Mouse (Mus musculus): ENCODE measurements around the gene Cdk17.

Gene Cdk17

GRCm38 (mm10) chr10:93231893-93232292 lies 71.2 kb downstream of the Cdk17 start:
- DNase-seq = no peak

GRCm38 (mm10) chr10:93233665-93234194 lies 73.1 kb downstream of the Cdk17 start:
- no peak for DNase-seq

- DNase-seq = no peak
These were observed 74.0 kb downstream of the Cdk17 start for GRCm38 (mm10) chr10:93234692-93235091.

- DNase-seq = no peak
These were observed 78.6 kb downstream of the Cdk17 start for GRCm38 (mm10) chr10:93239201-93239806.

- DNase-seq = no peak
These were observed 81.5 kb downstream of the Cdk17 start for GRCm38 (mm10) chr10:93242208-93242607.

GRCm38 (mm10) chr10:93242861-93243260 lies 82.2 kb downstream of the Cdk17 start:
- no peak for DNase-seq

- DNase-seq = no peak
These were observed 83.6 kb downstream of the Cdk17 start for GRCm38 (mm10) chr10:93244209-93244705.

- DNase-seq = no peak
These were observed 85.7 kb downstream of the Cdk17 start for GRCm38 (mm10) chr10:93246185-93246920.

GRCm38 (mm10) chr10:93247422-93247821 lies 86.7 kb downstream of the Cdk17 start:
- no peak for DNase-seq

- no peak for DNase-seq
These were observed 87.2 kb downstream of the Cdk17 start for GRCm38 (mm10) chr10:93247902-93248301.

- no peak for DNase-seq
These were observed 87.7 kb downstream of the Cdk17 start for GRCm38 (mm10) chr10:93248416-93248815.

- no peak for DNase-seq
These were observed 89.2 kb downstream of the Cdk17 start for GRCm38 (mm10) chr10:93249901-93250300.

- no peak for DNase-seq
These were observed 90.0 kb downstream of the Cdk17 start for GRCm38 (mm10) chr10:93250436-93251317.

- no peak for DNase-seq
These were observed 90.8 kb downstream of the Cdk17 start for GRCm38 (mm10) chr10:93251426-93251825.

- DNase-seq = no peak
These were observed 92.0 kb downstream of the Cdk17 start for GRCm38 (mm10) chr10:93252661-93253060.

- no peak for DNase-seq
These were observed 92.5 kb downstream of the Cdk17 start for GRCm38 (mm10) chr10:93253156-93253555.

GRCm38 (mm10) chr10:93255294-93255693 lies 94.6 kb downstream of the Cdk17 start:
- DNase-seq = peak; percentile 52

GRCm38 (mm10) chr10:93259826-93260225 lies 99.2 kb downstream of the Cdk17 start:
- no peak for DNase-seq

GRCm38 (mm10) chr10:93261132-93261980 lies 100.7 kb downstream of the Cdk17 start:
- DNase-seq = peak; percentile 68

GRCm38 (mm10) chr10:93261981-93262499 lies 101.4 kb downstream of the Cdk17 start:
- DNase-seq = peak; percentile 75

GRCm38 (mm10) chr10:93263431-93263830 lies 102.8 kb downstream of the Cdk17 start:
- no peak for DNase-seq

- no peak for DNase-seq
These were observed 103.3 kb downstream of the Cdk17 start for GRCm38 (mm10) chr10:93264001-93264400.

All from retina, postnatal 1 day (tissue).